Mouse (Mus musculus) liver, embryonic 14.5 days (tissue): Measurements from ENCODE around the gene Spon1.

Source experiments
- CTCF ChIP-seq: IDR thresholded peaks from 2 replicates; pipeline ENCODE4 v1.5.1; 2016; ENCODE audit warnings: antibody characterized with exemption, low read depth, control low read depth
- EP300 ChIP-seq: IDR thresholded peaks from 2 replicates; pipeline ENCODE4 v1.6.1; 2016; ENCODE audit warnings: antibody characterized with exemption, low read depth

- no peak for TF ChIP-seq CTCF
- no peak for TF ChIP-seq EP300
Measured at GRCm38 (mm10) chr7:113737790-113738362, 27.9 kb upstream of the Spon1 start.
